Mouse (Mus musculus) neural tube, embryonic 14.5 days (tissue): Measurements from ENCODE around the gene Tapbpl. TPM values are rescaled to one million over a fixed set of nuclear protein-coding genes. Genes with fewer than 3 reads are reported as not detected.

Experiments
- ATAC-seq: fragments of 200-750 bp; cut with Nextera tagmentation; 2 replicates; pipeline ENCODE4 v1.8.0; 2017; ENCODE audit warnings: low read depth, mild to moderate bottlenecking, moderate TSS enrichment, moderate library complexity
- H3K27ac ChIP-seq: fragments of 300-500 bp; sonication (generic); 2 replicates; pipeline ENCODE4 v1.5.1; 2014; ENCODE audit warnings: low read depth, mild to moderate bottlenecking, control low read depth, low read length, moderate library complexity, mixed read lengths
- H3K27me3 ChIP-seq: fragments of 300-500 bp; sonication (generic); 2 replicates; pipeline ENCODE4 v1.6.1; 2014; ENCODE audit warnings: low read length; ENCODE audit not compliant: control insufficient read depth, insufficient read depth
- H3K36me3 ChIP-seq: fragments of 300-500 bp; sonication (generic); 2 replicates; pipeline ENCODE4 v1.6.1; 2014; ENCODE audit warnings: low read length, mixed read lengths; ENCODE audit not compliant: control insufficient read depth, insufficient read depth
- H3K4me1 ChIP-seq: fragments of 300-500 bp; sonication (generic); 2 replicates; pipeline ENCODE4 v1.6.1; 2014; ENCODE audit warnings: low read length; ENCODE audit not compliant: control insufficient read depth, insufficient read depth
- H3K4me2 ChIP-seq: fragments of 300-500 bp; sonication (generic); 2 replicates; pipeline ENCODE4 v1.6.1; 2014; ENCODE audit warnings: mild to moderate bottlenecking, low read depth, low read length, control low read depth
- H3K4me3 ChIP-seq: fragments of 300-500 bp; sonication (generic); 2 replicates; pipeline ENCODE4 v1.5.1; 2014; ENCODE audit warnings: low read depth, low read length, control low read depth, mixed read lengths
- H3K9ac ChIP-seq: fragments of 300-500 bp; sonication (generic); replicated peaks from 2 replicates; pipeline ENCODE4 v1.6.1; 2014; ENCODE audit warnings: low read depth, mild to moderate bottlenecking, control low read depth, low read length, mixed read lengths
- H3K9me3 ChIP-seq: fragments of 300-500 bp; sonication (generic); 2 replicates; pipeline ENCODE4 v1.6.1; 2016; ENCODE audit warnings: low read length; ENCODE audit not compliant: control insufficient read depth
- WGBS: fragments of 180-500 bp; shearing (Covaris S2); extraction: QIAGEN DNeasy Blood & Tissue Kit; methylation state at CpG from one replicate; pipeline ENCODE4 v1.1.7; 2014; 5-methylcytosine and 5-hydroxymethylcytosine counted together
- polyA plus RNA-seq: library from polyadenylated mRNA; unstranded; fragments of >200 nt; fragmentation: Nextera tagmentation; extraction: Ambion mirVana; gene quantifications from 2 replicates; pipeline ENCODE4 v1.2.1, GENCODE M21; 2014

Gene Tapbpl
- polyA plus RNA-seq, 1 experiment from 2014 or later: 5.1 TPM

DNA sequence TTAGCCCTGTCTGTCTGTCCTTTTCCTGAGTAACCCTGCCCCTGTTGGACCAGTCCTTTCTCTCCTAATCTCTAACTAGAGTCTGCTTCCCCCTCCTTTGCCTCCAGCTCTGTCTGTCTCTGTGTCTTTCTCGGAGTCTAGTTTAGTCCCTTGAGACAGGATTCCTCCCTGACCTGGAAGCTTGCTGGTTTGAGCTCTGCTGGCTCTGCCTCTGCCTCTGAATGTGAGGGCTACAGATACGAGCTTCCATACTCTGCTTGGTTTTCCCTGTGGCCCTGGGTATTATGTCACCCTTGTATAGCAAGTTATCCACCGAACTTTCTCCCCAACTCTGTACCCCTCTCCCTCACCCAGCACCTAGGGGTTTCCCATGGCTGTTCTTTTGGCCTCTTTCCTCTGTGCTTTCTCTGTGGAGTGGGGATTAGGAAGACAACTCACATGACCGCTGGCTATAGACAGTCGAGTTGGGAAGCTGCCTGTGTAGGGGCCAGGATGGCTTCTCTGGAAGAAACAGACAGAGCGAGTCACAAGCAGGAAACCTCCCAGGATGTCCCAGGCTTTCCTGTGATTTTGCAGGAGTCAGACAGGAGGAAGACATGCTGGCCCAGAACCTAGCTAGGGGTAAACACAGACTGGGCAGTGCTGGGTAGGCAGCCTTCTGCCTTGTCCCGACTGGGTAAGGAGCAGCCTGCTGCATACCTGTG is 2.3 kb upstream of the Tapbpl start:
- Histone ChIP-seq H3K36me3 (no peaks in the 10 kb centered on the region), H3K4me2 (no peak overlapping the region), H3K27ac (no peak overlapping the region), H3K27me3 (no peaks in the 10 kb centered on the region), H3K4me1 (peaks cover 12% of the 10 kb centered on the region), H3K9ac (no peak overlapping the region), H3K9me3 (no peaks in the 10 kb centered on the region), H3K4me3 (no peak overlapping the region)
- ATAC-seq: no peak
- WGBS: 78% methylated on average over 7 of the region's 7 CpGs

DNA sequence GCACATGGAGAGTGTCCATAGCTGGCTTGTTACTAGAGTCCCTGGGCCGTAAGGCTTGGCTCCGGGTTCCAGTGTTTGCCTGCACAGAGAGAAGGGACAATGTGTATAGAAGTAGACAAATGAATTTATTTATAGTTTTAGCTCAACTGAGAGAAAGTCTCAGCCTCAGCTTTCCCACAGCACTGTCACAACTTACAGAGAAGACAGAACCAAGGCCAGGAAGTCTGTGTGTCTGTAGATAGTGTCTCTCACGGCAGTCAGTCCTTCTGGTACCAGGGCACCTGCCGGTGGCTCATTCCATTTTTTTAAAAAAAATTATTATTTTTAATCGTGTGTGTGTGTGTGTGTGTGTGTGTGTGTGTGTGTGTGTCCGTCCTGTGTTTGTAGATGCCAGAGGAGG is 856 bp upstream of the Tapbpl start:
- H3K4me2 ChIP-seq: no peak overlapping the region

GRCm38 (mm10) chr6:125232045-125232437 is 381 bp upstream of the Tapbpl start:
- Histone ChIP-seq H3K9ac (peak overlapping the region; percentile 61; the same call in 1 of the 2 replicates), H3K4me2 (peak overlapping the region; percentile 85), H3K36me3 (no peaks in the 10 kb centered on the region), H3K9me3 (no peaks in the 10 kb centered on the region), H3K4me3 (peak overlapping the region; percentile 34), H3K27me3 (no peaks in the 10 kb centered on the region), H3K4me1 (peaks cover 12% of the 10 kb centered on the region), H3K27ac (no peak overlapping the region)
- ATAC-seq: no peak; the same call in 1 of the 2 replicates
- 52% methylated on average over 4 of the region's 4 CpGs for WGBS

More for the DNA sequence above, 856 bp upstream of the Tapbpl start:
- Histone ChIP-seq H3K27ac (no peak overlapping the region), H3K4me3 (no peak overlapping the region), H3K27me3 (no peaks in the 10 kb centered on the region), H3K9ac (no peak overlapping the region), H3K36me3 (no peaks in the 10 kb centered on the region), H3K9me3 (no peaks in the 10 kb centered on the region), H3K4me1 (peaks cover 12% of the 10 kb centered on the region)
- WGBS: 81% methylated on average over 6 of the region's 6 CpGs
- ATAC-seq: no peak

DNA sequence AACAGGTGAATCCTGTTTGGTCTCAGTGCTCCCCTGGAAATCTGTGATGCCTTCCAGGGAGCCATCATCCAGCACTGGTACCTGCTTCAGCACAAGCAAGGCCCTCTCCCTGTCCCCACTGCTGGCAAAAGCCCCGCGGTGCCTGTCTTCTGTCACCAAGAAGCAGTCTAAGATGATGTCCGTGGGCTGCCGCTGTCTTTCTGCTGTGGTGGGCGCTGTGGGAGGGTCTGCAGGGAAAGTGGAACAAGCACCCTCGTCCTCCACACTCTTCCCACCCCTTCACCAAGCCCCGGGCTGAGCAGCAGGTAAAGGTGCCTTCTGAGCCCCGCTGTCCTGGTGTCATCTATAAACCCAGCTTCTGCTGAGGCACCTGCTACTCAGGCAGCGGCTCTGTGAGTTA is 1.1 kb downstream of the Tapbpl start:
- Histone ChIP-seq H3K9ac (no peak overlapping the region; the same call in none of the 2 replicates), H3K9me3 (no peaks in the 10 kb centered on the region), H3K4me1 (peaks cover 12% of the 10 kb centered on the region), H3K27me3 (no peaks in the 10 kb centered on the region), H3K4me3 (no peak overlapping the region), H3K4me2 (peak overlapping the region; percentile 85), H3K36me3 (no peaks in the 10 kb centered on the region), H3K27ac (peak overlapping the region; percentile 48; the same call in 1 of the 2 replicates)
- 76% methylated on average over 9 of the region's 9 CpGs for WGBS
- ATAC-seq: peak; percentile 9; the same call in 1 of the 2 replicates

- Histone ChIP-seq H3K36me3 (no peaks in the 10 kb centered on the region), H3K9me3 (no peaks in the 10 kb centered on the region), H3K4me2 (no peak overlapping the region), H3K27me3 (no peaks in the 10 kb centered on the region), H3K27ac (no peak overlapping the region), H3K4me1 (0 out of 2 replicates have a peak, but pooled peaks cover 2% of the 10 kb centered on the region), H3K4me3 (no peak overlapping the region), H3K9ac (no peak overlapping the region)
- 91% methylated on average over 5 of the region's 5 CpGs for WGBS
- no peak for ATAC-seq
These were observed 6.0 kb downstream of the Tapbpl start for GRCm38 (mm10) chr6:125225518-125226115.

- no peak overlapping the region for H3K4me2 ChIP-seq
- no peaks in the 10 kb centered on the region for H3K27me3 ChIP-seq
- no peak overlapping the region for H3K27ac ChIP-seq
- WGBS: 92% methylated on average over 3 of the region's 3 CpGs
- no peak overlapping the region for H3K4me3 ChIP-seq
- no peaks in the 10 kb centered on the region for H3K9me3 ChIP-seq
- no peaks in the 10 kb centered on the region for H3K4me1 ChIP-seq
- H3K36me3 ChIP-seq: no peaks in the 10 kb centered on the region
- no peak for ATAC-seq
- H3K9ac ChIP-seq: no peak overlapping the region
These were observed 9.1 kb downstream of the Tapbpl start for GRCm38 (mm10) chr6:125222577-125222976.

DNA sequence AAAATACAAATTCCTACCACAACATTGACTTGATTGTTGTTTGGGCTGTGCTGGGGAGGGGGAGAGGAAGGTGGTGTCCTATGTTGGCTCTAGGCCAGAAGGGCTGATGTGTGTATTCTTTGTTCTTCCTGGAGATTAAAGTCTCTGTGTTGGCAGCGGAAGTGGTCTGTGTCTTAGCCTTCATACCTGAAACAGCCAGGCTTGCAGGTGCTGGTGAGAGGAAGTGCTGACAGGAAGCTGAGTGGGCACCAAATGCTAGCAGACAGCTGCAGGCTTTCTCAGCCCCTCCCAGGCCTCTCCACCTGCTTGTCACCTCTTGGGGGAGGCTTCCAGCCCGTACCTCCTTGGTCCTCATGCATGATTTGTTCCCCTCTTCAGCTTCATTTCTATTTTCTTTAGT is 9.5 kb downstream of the Tapbpl start:
- Histone ChIP-seq H3K4me1 (no peaks in the 10 kb centered on the region; the same call in 1 of the 2 replicates), H3K27me3 (no peaks in the 10 kb centered on the region), H3K9ac (no peak overlapping the region), H3K27ac (no peak overlapping the region), H3K4me2 (no peak overlapping the region), H3K36me3 (no peaks in the 10 kb centered on the region), H3K9me3 (no peaks in the 10 kb centered on the region), H3K4me3 (no peak overlapping the region)
- WGBS: 78% methylated on average over 2 of the region's 2 CpGs
- ATAC-seq: no peak

GRCm38 (mm10) chr6:125221115-125221745 is 10.4 kb downstream of the Tapbpl start:
- peaks cover 6% of the 10 kb centered on the region for H3K4me1 ChIP-seq
- H3K36me3 ChIP-seq: no peaks in the 10 kb centered on the region
- H3K9me3 ChIP-seq: no peaks in the 10 kb centered on the region
- WGBS: 89% methylated on average over 20 of the region's 20 CpGs
- no peak overlapping the region for H3K9ac ChIP-seq
- H3K27me3 ChIP-seq: no peaks in the 10 kb centered on the region
- no peak overlapping the region for H3K27ac ChIP-seq
- H3K4me2 ChIP-seq: no peak overlapping the region
- no peak for ATAC-seq
- H3K4me3 ChIP-seq: no peak overlapping the region

DNA sequence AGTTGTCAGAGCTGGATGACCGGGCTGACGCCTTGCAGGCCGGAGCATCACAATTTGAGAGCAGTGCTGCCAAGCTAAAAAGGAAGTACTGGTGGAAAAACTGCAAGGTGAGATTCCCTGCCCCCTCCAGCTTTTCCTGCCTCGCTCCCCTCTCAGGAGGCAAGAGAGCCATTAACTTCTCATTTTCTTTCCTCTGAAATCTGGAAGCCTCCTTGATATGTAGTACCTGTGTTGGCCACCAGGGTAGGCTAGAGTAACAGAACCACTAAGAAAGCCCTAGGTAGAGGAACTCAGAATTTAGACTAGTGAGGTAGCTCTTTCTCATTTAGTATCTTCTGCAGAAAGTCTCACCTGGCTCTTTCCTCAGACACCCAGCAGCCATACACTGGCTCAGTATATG is 12.7 kb downstream of the Tapbpl start:
- ATAC-seq: no peak
- H3K9me3 ChIP-seq: no peaks in the 10 kb centered on the region
- no peaks in the 10 kb centered on the region for H3K27me3 ChIP-seq
- no peaks in the 10 kb centered on the region for H3K36me3 ChIP-seq
- H3K4me2 ChIP-seq: no peak overlapping the region
- H3K4me1 ChIP-seq: peaks cover 9% of the 10 kb centered on the region
- H3K9ac ChIP-seq: no peak overlapping the region
- no peak overlapping the region for H3K27ac ChIP-seq
- 81% methylated on average over 4 of the region's 4 CpGs for WGBS
- no peak overlapping the region for H3K4me3 ChIP-seq
